Mouse (Mus musculus): Measurements from ENCODE around the gene Rcn1.

The Rcn1 gene

DNA sequence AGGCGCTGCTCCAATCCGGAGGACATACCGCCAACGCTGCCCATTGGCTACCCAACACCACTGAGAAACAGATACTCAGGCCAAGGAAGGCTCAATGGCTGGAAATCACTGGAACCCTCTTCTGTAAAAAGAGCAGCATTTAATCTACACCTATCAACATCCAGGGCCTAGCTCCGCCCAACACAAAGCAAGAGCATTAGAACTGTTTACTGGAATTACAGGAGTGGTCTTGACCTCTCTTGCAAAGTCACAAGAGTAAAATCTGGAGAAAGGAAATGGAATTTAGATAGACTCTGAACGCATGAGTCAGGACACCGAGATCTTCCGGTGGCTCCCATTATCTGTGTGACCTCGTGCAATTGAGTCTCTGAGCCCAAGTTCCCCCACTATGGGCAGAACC is 3.1 kb downstream of the Rcn1 start:
- in situ Hi-C loops (cut with MboI, MseI): no loop called here

GRCm38 (mm10) chr2:105394375-105394774 is 4.7 kb downstream of the Rcn1 start:
- in situ Hi-C loops (cut with MboI, MseI): no loop called here

DNA sequence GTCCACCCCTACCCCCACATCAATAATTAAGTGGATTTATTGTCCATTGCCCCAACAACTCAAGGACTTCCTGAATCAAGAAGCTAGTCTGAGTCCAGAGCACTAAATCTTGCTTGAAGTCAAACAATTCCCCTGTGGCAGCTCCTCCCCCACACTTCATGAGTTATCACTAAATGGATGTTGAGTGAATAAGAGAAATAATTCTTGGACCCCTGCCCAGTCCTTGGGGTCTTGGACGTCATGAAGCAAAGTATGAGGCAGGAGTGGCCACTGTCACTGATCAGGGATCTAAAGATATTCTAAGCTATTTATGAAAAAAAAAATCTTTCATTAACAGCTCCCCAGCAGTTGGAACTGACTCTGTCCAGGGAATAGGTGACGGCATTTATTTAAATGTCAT is 6.6 kb downstream of the Rcn1 start:
- in situ Hi-C loops (cut with MboI, MseI): no loop called here

GRCm38 (mm10) chr2:105391414-105391784 is 7.7 kb downstream of the Rcn1 start:
- in situ Hi-C loops (cut with MboI, MseI): no loop called here

DNA sequence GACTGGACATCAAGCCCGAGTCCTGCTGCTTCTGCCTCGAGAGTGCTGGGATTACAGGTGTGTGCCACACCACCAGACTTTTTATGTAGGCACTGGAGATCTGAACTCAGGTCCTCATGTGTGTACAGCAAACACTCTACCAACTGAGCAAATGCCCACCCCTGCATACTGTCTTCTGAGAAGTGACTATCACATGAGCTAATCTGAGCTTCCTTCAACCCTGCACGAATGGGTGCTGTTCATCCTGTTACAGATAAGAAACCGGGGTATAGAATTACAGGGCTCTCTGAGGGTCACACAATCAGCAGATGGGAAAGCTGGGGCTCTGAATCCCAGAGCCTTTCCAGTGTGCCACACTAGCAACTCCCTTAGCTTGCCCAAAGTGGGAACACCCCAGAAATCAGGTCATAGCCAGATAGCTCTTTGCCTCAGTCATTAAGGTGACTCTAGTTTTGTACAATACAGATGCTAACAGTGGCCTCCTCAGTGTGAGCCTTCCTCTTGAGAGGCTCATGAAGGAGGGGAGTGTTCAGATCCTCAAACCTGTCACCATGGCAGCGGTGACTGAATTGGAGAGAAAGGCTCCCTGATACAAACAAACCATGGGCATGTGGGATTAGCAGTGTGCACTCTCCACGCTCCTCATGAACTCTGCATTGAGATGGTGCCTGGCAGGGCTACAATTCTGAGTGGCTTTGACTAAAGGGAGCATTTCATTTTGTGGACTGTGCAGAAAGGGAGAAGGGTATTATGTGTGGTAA is 8.3 kb downstream of the Rcn1 start:
- in situ Hi-C loops (cut with MboI, MseI): no loop called here

DNA sequence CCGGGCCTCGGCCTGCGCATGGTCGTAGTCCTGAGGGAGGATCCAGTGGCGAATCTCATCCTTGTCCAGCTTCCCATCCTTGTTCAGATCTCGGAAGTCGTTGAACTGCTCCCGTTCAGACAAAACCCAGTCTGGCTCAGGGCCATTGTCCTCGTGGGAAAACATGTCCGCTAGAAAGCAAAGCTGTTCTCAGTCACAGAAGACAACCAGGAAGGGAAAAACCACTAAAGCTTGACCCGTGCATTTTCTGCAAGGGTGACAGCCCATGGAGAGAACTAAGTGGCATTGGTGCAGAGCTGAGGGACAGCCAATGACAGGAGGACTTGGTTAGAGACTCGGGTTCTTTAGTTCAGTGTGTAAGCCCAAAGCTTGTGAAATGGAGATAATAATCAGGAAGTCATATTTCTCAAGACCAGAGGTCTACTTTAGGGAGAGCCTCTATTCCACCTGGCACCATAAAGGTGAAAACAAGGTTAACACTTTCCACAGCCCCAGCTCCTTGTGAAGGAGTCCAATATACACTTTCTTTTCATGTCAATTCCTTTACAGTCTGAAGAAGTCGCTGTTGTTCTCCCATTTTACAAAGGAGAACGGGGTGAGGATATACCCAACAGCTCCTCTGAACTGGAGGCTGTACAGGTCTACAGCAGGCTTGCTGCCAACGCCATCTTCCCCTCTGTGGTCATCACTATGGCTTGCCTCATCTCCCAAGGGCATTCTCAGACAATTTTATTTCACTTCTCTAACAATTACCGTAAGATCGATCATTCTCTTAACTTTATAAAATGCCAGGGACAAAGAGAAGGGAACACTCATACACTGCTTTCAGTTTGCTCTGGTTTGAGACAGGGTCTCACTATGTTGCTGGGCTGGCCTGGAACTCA is 9.9 kb downstream of the Rcn1 start:
- in situ Hi-C loops (cut with MboI, MseI): no loop called here

- in situ Hi-C loops (cut with MboI, MseI): no loop called here
These were observed 12.7 kb downstream of the Rcn1 start for GRCm38 (mm10) chr2:105386418-105386817.

- in situ Hi-C loops (cut with MboI, MseI): no loop called here
These were observed 14.1 kb downstream of the Rcn1 start for GRCm38 (mm10) chr2:105384998-105385397.

- in situ Hi-C loops (cut with MboI, MseI): no loop called here
These were observed 16.1 kb downstream of the Rcn1 start for GRCm38 (mm10) chr2:105383063-105383462.

DNA sequence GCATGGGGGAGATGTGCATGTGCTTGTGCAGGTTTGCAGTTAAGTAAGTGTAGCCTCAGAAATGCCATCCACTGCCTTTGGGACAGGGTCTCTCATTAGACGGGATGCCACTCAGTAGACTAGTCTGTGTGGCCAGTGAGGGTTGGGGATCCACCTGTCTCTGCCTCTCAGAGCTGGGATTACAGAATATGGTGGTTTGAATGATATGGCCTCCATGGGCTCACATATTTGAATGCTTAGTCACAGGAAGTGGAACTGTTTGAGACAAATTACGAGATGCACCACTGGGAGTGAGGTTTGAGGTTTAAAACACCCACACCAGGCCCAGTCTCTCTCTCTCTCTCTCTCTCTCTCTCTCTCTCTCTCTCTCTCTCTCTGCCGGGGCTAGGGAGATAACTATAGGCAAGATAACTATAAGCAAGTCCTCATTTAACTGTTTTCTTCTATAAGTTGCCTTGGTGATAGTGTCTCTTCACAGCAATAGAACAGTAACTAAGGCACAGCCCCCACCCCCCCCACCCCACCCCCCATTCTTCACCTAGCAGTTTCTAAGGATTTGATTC is 18.3 kb downstream of the Rcn1 start:
- in situ Hi-C loops (cut with MboI, MseI): no loop called here

- in situ Hi-C loops (cut with MboI, MseI): no loop called here
These were observed 19.4 kb downstream of the Rcn1 start for GRCm38 (mm10) chr2:105379682-105380081.

DNA sequence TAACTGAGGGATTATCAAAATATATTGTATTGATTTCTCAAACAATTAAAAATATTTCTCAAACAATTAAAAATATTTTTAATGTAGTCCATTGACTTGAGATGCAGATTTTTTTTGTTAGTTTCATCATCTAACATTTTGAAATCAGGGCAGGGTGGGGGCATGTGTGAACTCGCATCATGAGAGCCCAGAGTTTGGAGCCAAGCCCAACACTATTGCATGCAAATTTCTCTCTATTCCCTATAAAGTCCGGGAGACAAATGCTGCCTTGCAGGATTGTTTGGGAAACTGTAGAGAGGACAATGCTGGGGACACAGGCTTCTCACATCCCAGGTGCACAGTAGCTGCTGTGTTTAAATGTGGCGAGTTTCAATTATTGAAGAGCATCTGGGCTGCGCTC is 23.4 kb downstream of the Rcn1 start:
- in situ Hi-C loops (cut with MboI, MseI): no loop called here

- in situ Hi-C loops (cut with MboI, MseI): no loop called here
These were observed 23.9 kb downstream of the Rcn1 start for GRCm38 (mm10) chr2:105375261-105375660.

DNA sequence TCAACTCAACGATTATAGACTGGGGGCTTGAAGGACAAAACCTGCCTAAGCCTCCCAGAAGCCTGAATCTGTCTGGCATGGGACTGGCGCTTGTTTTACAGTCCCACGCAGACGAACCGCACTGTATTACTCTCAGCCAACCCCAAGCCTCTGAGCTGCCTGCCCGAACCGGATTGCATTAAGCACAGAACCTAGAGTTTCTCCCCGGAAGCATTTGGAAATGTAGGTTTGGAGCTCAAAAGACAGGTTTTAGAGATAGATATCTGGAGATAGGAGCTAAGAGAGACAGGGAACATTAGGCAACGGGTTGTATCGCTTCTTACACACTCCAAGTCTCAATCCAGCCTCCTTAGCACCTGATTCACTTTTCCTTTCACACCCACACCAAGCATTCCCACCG is 25.5 kb downstream of the Rcn1 start:
- in situ Hi-C loops (cut with MboI, MseI): loop anchor here (5.0 kb wide), 1 partner anchor 44 kb away; no protein-coding TSS in a partner anchor

DNA sequence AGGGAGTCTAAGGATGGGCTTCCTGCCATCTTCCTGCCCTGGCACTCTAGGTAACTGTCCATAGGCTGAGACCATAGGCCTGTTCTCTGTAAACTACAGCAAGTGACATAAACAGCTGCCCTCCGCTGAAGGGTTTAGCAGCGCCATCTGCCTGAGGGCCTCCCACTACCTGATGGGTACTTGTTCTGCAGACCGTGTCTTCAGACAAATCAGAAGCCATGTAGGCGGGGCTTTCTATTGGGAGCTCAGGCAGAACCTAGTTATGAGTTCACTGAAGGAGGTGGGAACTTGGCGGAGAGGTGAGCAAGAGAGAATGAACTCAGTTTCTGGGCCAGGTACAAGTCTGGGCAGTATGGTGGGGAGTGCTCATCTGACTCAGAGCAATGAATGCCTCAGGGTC is 26.4 kb downstream of the Rcn1 start:
- in situ Hi-C loops (cut with MboI, MseI): loop anchor here (5.0 kb wide), 1 partner anchor 45 kb away; no protein-coding TSS in a partner anchor

GRCm38 (mm10) chr2:105372156-105372555 is 27.0 kb downstream of the Rcn1 start:
- in situ Hi-C loops (cut with MboI, MseI): loop anchor here (5.0 kb wide), 1 partner anchor 45 kb away; no protein-coding TSS in a partner anchor

DNA sequence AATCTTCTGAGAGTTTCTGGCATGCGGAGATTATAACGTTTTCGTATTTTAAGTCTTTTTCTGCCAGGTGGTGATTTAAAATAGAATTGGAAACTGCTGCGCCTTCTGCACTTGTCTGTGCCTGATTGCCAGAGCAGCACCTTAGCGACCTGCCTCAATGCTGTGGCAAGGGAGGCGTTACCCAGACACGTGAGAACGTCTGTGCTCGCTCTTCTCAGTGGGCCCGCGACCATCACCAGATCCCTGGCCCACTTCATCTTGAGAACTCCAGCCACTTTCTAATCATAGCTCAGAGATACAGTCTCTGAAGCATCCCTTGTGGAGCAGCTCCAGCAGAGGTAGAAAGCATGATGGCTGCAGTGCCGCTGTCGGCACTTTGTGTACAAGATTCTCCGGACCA is 28.4 kb downstream of the Rcn1 start:
- in situ Hi-C loops (cut with MboI, MseI): loop anchor here (5.0 kb wide), 1 partner anchor 47 kb away; no protein-coding TSS in a partner anchor

GRCm38 (mm10) chr2:105370240-105370639 is 28.9 kb downstream of the Rcn1 start:
- in situ Hi-C loops (cut with MboI, MseI): loop anchor here (5.0 kb wide), 1 partner anchor 47 kb away; no protein-coding TSS in a partner anchor

- in situ Hi-C loops (cut with MboI, MseI): no loop called here
These were observed 31.5 kb downstream of the Rcn1 start for GRCm38 (mm10) chr2:105367623-105368022.

DNA sequence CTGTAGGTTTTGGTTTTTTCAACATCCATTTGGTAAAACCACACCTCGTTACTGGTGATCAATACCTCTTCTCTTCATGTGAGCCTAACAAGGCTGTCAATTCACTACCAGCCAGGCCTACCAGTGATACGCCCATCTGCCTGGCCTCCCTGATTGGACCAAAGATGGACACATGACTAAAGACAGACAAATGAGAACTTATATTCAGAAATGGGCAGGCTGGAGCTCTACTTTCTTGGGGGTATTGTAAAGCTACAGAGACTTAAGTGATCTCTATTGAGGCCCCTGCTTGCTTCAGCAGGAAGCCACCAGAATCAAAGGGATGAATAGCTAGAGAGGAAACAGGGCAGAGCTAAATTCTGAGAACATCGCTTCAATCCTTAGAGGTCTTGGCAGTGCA is 41.1 kb downstream of the Rcn1 start:
- in situ Hi-C loops (cut with MboI, MseI): no loop called here

- in situ Hi-C loops (cut with MboI, MseI): no loop called here
These were observed 42.3 kb downstream of the Rcn1 start for GRCm38 (mm10) chr2:105356791-105357190.

DNA sequence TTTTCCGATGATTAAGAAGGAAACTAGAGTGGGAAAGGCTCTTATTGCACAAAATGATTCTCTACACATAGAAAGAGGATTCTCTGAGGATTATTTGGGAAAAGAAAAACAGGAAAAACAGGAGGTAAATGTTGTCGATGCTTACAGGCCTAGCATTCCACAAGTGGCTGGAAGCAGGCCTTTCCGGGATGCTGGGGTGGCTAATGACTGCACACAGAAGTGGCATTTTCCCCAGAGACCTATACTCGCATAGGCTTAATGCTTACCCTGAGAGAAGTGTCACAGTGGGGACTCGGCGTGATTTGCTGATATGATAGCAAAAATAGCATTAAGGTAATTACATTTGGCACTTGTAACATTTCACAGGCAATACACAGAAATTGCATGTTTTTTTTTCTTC is 50.2 kb downstream of the Rcn1 start:
- in situ Hi-C loops (cut with MboI, MseI): no loop called here
